Mouse (Mus musculus): ENCODE data around the gene Gm20503.

The Gm20503 gene

DNA sequence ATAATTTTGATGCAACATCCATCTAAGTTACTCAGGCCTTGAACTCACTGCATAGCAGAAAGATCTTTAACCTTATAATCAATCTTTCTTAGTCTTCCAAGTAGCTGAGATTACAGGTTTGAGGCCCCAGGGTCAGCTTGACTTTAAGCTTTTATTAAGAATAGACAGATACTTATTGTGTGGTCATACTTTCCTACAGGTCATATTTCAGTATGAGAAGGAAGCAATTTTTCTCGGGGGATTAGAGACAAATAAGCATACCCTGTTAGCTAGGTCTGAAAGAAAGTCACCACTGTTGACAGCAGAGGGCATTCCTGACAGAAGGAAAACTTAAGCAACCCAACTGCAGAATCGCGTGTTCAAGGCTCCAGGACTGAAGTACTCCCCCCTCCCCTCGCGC, 5.0 kb downstream of the Gm20503 start:
- no peak for DNase-seq (ENCODE audit: low spot score in 2 of 2)

DNA sequence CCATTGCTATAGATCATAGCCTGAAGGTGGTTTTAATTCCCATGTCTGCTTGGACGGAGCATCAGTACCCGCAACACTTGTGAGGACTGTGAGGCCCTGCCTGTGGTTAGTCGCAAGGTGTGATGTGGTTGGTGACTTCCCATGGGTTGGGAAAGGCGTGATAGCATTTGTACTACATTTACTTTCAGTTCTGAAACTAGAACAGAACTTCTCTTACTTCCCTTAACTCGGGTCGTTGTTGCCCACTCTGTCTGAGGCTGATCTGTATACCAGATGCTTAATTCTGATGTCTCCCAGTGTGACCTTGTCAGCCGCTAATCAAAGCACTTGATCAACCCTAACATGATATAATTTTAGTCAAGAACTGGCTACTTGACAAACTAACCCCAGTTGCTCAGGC, 6.2 kb downstream of the Gm20503 start:
- DNase-seq (ENCODE audit: low spot score in 2 of 2) = no peak

DNA sequence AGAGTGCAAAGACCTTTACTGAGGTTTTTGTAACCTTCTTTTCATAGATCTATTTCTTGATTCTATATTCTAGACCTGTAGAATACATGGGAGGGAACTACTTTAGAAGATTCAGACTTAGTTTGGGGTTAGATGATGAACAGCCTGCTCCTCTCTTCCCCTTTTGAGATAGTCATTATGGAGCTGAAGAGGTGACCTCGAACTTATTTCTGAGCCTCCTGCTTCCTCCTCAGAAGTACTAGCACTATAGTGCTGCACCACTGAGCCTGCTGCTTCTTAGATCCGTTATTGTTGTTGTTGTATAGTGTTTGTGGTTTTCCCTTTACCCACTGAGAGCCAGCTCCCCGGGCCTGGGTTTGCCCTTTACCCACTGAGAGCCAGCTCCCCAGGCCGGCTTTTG, 6.7 kb downstream of the Gm20503 start:
- no peak for DNase-seq (ENCODE audit: low spot score in 2 of 2)

DNA sequence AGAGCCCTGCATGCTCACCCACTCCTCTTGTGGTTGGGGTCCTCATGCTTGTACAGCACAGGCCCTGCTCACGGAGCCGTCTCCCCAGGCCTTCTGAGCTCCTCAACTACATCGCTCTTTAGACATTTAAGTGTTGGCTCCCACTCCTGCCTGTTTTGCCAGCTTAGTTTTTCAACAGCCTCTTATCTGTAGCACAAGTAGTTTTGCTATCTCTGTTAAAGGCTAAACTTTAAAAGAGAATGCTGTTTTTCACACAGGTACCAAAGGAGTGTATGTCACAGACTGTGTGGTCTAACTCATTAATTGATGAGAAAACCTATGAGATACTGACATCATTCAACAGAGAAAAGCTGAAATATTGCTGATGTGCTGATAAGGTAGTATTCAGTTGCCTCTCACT, 8.4 kb downstream of the Gm20503 start:
- no peak for DNase-seq (ENCODE audit: low spot score in 2 of 2)

DNA sequence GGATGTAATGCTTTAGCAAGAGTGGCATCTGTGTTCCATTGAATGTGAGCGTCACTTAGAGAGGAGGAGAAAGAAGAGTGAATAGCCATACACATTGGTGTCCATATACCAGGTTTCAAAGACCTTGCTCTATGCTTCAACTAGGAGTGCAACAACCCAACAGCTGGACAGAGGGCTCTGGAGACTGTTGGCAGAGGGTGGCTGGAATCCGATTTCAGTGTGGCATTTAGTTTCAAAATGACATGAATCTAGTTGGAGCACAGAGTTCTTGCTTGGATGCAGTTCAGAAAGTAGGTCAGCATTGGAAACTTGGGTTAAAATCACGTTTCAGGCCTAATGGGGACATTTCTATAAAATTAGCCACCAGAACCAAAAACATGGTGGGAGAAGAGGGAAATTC, 12.2 kb downstream of the Gm20503 start:
- no peak for DNase-seq (ENCODE audit: low spot score in 2 of 2)

DNA sequence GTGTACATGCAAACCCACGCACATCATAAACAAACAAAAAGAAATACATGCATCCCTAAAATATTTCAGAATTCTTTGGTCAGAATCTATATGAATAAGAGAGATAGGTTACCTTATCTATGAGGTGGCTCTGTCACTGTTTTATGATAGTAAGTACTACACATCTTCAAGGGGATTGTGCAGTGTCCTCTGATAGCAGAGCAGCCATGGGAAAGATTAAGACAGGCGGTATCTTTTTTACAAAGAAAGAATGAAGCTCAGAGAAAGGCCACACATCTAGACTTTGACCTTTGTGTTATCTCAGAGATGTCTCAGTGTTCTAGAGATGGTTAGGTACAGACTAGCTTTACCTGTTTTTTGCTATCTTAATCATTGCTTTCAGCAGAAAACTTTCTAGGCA, 13.9 kb downstream of the Gm20503 start:
- DNase-seq (ENCODE audit: low spot score in 2 of 2) = no peak

DNA sequence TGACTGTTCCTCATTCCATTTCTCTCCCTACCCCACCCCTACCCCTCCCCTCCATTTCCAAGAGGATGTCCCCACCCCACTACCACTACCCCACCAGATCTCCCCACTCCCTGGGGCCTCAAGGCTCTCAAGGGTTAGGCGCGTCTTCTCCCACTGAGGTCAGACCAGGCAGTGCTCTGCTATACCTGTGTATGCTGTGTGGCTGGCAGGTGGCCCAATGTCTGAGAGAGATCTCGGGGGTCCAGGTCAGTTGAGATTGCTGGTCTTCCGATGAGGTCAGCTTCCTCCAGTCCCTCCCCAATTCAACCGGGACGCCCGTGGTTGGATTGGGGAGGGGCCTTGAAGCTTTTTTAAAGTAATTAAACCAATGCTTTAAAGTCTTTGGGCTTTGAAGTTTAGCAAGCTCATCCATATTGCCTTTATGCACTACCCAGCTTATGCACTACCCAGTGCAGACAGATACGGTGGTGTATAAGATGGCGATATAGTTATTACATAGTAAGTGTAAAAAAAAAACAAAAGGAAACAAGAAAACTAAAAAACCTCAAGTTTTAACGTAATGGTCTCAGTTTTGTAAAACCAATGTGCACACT, 31.4 kb downstream of the Gm20503 start:
- DNase-seq (ENCODE audit: low spot score in 2 of 2) = no peak

DNA sequence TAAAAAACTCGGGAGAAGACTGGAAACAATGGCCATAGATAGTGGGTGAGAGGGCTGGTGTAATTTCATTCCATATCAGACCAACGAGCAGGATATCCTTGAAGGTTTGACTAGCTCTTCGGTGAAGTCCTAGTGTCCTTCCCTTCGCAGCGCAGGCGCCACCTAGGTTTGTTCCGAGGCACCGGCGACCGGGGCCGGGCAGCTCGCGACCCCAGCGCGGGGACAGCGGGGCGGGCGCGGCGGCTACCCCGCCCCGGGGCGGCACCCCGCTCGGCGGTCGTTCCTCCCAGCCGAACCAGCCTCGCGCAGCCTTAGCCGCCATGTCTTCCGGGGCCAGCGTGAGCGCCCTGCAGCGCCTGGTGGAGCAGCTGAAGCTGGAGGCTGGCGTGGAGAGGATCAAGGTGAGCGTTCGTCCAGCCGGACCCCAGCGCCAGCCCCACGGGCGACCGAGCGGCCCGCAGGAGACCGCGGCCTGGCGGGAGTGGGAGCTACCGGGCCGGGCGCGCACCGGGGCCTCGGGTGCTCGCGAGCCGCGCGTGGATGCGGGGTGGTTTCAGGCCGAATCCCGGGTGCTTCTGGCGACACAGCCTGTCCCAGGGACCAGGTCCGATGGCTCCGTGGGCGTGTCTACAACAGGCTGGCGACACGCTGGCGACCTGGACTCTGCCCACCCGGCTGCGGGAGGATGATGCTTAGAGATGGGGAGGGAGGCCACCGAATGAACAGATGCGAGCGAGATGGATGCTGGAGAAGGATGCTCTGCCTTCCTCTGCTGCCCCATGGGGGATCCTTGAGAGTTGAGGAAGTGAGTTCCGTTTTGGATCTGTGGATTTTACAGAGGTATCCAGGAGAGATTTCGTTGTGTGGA, 32.1 kb downstream of the Gm20503 start, which contains the start of gene Gng10:
Gene Gng10, plus strand, starts transcription at position 171 of the 868 bp plus-strand sequence.
- DNase-seq (ENCODE audit: low spot score in 2 of 2) = peak; percentile 49 to 60

DNA sequence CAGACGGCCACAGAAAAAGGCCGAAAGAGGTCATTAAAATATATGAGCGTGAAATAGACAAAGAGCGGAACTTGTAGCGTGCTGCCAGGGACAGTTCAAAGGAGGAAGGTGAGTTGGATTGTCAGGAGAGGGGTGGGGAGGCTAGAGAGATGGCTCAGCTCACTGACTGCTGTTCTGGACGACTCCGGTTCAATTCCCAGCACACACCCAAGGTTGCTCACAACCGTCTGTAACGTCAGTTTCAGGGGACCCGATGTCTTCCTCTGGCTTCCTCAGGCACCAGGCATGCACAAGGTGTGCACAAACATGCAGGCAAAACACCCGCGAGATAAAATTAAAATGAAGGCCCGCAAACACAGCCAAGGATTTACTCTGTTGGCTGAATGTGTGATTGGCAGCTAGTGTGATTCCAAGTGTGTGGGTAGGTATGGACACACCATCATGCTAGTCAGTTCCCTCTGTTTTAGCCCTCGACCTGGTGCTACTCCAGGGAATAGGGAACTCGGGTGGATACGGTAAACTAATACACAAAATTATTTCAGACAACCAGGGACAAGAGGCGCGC, 32.9 kb downstream of the Gm20503 start:
- no peak for DNase-seq (ENCODE audit: low spot score in 2 of 2)

DNA sequence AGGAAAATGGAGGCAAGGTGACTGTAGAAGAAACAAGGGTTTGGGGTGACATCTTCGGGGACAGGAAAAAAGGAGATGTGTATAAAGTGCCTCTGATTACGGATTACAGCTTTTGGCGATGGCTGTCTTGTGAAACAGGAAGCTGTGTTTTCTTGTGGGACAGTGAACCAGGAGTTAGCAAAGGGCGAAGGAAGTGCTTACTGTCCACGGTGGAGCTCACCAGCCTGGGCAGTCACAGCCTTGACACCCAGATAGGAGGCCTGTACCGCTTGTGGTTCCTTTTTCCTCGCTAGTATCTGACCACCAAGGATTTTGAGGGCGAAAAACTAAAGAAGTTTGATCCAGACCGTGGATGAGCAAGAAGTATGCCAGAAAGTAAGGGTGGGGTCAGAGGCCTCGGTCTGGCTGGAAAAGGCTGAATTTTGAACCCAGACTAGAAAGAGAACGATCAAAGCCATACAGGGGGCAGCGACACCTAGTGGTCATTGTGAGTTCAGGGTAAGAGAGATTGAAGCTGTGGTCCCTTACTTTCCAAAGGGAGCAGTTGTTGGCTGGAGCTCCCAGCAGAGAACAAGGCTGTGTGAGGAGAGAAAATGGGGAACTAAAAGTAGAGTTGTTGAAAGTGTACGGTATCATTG, 33.6 kb downstream of the Gm20503 start:
- DNase-seq (ENCODE audit: low spot score in 2 of 2) = peak; percentile 60 to 69

DNA sequence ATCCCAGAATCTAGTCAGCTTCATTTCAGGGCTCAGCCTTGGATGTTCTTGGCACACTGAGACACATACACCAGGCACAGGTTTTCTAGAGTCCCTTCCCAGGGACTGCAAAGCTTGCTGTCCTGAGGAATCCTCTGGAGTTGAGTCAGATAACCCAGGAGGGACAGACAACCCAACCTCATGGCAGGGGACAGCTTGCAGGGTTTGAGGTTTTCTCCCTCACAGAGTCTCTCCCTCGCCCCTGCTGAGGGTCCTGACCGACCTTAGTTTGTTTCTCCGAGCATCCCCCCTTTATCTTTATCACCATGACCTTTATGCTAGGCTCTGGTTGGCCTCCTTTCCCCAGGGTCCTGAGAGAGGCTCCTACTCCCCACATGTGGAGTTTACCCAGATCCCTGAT, 34.5 kb downstream of the Gm20503 start:
- DNase-seq (ENCODE audit: low spot score in 2 of 2) = no peak

DNA sequence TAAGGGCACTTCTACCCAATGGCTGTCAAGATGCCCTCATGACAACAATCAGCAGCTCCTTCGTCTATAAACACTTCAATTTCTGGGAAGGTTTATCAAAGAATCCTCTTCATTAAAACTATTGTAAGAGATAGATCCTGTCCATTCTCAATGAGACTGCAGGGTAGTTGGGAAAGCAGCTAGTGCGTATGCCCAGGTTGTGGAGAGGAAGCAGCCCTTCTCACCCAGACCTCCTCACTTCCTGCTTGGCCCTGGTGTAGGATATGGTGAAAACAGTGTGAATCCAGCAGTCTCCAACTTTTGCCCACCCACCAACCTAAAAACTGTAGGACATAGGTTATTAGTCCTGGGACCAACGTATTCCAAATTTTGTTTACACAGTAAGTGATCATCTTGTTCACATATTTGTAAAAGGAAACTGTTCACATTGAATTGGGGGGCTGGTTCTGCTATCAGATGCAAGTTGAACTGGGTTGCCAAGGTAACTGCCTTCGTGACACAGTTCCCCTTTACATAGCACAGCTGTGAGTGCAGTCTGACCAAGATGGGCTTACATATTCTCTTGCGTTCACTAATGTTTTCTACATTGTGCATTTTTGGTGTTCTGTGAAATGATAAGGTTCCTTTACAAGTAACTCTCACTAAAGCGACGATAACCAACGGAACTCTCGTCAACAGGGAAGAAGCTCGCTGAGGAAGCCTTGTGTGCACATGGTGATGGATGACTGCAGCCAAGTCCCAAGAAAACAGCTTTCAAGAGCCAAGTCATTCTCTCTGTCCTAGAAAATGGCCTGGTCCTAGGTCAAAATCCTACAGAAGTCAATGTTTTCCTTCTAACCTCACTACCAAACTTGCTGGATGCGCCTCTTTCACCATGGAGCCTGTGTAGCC, 37.6 kb downstream of the Gm20503 start:
- no peak for DNase-seq (ENCODE audit: low spot score in 2 of 2)

DNA sequence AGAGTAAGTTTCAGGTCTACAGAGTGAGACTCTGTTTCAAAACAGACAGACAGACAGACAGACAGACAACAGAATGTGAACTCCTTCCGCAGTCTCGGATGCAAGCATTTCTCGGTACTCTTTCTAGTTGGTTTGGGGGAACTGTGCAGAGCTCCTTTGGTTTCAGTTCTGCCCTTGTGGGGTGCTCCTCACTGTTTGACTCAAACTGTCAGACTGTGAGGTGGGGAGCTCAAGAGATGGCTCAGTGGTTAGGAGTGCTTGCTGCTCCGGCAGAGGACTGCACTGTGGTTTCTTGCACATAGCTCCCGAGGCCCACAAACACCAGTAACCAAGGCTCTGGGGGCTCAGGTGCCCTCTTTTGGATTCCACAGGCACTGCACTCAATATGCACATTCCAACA, 40.1 kb downstream of the Gm20503 start:
- no peak for DNase-seq (ENCODE audit: low spot score in 2 of 2)

DNA sequence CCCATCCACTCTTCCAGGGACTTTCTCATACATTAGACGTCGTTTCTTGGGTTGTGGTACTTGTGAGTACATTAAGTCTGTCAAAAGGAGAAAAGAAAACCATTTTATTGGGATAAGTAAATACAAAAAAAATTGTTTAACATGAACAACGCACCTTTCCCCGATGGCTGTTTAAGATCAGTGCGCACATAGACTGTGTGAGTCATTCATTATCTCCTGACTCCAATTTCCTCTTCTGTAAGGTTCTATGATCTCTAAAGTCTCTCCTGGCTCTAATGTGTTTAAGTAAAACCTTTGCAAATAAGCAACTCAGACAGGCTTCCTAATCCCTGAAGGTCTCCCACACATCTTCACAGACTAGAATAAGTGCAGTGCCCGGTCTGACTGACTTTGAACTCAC, 40.9 kb downstream of the Gm20503 start:
- no peak for DNase-seq (ENCODE audit: low spot score in 2 of 2)

DNA sequence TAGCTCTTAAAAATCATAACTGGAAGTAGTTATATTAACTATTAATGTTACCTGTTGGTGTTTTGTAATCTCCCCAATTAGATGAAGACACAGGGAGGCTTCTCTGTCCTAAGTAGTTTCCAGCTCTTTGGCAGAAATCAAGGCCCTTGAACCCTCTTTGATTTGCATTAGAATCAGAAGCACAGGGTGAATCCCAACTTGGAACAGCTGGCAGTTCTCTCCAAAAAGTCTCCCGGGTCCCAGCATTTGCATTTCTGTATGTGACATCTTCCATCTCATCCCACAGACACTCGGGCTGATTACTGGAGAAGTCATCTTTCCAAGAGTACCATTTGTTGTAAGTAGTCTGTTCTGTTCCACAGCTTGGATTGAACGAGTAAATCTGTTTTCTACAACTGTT, 44.2 kb downstream of the Gm20503 start:
- no peak for DNase-seq (ENCODE audit: low spot score in 2 of 2)

DNA sequence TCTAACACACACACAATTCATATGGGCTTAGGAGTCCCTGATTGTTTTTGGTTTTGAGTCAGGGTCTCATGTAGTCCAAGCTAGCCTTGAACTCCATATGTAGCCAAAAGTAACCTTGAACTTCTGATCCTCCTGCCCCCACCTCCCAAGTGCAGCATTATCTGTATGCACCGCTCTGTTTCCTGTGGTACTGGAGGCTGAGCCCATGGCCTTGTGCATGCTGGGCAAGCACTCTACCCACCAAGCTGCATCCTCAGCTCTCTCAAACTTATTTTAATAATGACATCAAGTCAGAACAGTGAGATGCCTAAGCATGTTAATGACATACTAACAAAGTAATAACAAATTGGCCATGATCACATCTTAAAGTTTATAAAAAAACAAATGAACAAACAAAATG, 48.1 kb downstream of the Gm20503 start:
- DNase-seq (ENCODE audit: low spot score in 2 of 2) = no peak

DNA sequence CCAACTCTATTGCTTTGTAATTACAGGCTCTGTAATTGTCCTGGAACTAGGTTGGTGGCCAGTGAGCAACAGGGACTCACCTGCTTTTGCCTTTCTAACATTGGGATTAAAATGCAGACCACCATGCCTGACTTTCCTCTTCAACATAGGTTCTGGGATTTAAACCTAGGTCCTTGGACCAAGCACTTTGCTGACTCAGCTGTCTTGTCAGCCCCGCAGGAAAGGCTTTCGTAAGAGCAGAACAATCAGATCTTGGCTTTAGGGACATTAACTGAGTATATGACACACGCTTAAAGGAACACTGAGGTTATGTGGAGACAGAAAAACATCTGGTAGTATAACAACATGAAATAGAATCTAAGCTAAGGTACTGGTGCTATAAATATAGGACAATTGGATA, 54.9 kb downstream of the Gm20503 start:
- DNase-seq (ENCODE audit: low spot score in 2 of 2) = no peak

DNA sequence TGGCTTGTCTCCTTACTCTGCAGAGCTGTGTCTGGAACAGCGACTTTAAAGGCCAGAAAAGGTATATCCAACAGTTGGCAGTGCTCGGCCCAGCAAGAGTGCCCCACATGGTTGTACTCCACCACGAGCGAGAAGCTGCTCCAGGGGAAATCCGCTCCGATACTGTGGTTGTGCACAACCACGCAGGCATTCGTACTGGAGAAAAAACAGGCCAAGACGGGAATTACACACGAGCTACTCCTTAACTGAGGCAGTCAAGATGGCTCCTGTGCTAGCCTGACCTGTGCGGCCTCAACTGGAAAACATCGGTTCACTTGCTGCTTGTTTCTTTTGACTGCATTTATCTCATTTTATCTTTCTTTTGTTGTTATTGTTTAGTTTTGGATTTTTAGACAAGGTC, 59.5 kb downstream of the Gm20503 start:
- no peak for DNase-seq (ENCODE audit: low spot score in 2 of 2)

DNA sequence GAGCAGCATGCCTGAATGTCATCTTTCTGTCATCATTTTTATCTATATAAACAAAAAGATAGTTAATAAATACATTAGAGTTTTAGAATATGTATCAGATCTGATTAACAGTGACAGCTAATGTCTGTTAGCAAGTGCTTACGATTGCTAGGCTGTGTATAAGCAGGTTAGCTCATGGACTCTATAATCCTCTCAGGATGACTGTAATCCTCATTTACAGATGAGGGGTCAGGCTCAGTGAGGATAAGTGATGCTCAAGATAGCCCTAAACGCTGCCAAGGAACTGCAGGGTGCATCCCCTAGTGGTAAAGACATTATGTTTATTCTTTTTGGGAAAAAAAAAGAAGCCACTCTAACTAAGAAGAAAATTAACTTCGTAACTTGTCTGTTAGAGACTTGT, 66.3 kb downstream of the Gm20503 start:
- DNase-seq (ENCODE audit: low spot score in 2 of 2) = no peak

DNA sequence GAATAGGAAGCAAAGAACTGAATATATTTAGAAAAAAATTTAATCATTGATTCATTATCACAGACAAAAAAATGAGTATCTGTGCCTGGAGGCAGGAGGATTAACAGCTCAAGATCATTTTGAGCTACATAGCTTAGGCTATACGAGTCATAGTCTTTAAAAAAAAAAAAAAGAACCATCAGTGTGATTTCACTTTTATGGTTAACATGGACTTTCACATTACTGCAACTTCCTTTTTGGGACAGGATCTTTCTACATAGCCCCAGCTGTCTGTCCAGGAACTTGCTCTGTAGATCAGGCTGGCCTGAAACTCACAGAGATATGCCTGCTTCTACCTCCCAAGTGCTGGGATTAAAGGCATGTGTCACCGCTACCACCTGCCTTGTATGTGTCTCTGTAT, 80.4 kb downstream of the Gm20503 start:
- no peak for DNase-seq (ENCODE audit: low spot score in 2 of 2)

DNA sequence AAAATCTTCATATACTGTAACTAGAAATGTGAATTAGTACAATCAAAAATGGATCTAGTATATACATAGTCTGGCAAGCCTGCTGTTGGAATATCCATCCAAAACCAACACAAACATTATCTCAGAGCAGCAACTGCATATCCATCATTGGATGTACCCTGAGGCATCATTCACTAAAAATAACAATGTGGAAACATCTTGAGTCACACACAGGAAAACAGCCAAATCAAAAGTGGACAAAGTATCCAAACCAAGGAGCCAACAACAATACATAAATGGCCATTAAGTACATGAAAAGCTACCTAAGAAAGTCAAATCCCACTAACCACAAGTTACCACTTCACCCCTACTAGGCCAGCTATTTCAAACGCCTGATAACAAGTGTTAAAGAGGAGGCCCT, 86.4 kb downstream of the Gm20503 start:
- no peak for DNase-seq (ENCODE audit: low spot score in 2 of 2)

Data from frontal cortex, postnatal 25 days (tissue).